Mouse (Mus musculus): ENCODE measurements around the gene Olfr470.
"Not testable (repeated sequence)": the region's sequence is repeated elsewhere in the genome, so short reads cannot be mapped to it uniquely, and the experiment has no call there.

Olfr470 gene

DNA sequence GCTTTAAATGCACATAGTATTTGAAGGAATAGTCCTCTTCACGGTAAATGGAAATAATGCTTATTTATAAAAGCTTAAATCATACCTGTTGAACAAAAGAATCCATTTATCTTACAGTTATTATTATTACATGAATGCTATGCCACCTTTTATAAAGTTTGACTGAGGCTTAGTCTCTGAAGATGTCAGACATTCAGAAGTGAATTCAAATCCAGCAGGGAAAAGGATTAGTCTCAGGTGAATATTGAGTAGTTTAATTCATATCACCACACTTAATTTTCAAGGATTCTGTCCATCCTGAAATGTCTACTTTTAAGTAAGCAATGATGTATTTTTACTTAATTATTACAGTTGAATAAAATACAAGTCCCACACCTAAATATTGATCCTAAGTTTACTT is at the start of gene Olfr470:
Gene Olfr470, minus strand, starts transcription at position 101 of the 400 bp plus-strand sequence.
- DNase-seq = not testable (repeated sequence)

DNA sequence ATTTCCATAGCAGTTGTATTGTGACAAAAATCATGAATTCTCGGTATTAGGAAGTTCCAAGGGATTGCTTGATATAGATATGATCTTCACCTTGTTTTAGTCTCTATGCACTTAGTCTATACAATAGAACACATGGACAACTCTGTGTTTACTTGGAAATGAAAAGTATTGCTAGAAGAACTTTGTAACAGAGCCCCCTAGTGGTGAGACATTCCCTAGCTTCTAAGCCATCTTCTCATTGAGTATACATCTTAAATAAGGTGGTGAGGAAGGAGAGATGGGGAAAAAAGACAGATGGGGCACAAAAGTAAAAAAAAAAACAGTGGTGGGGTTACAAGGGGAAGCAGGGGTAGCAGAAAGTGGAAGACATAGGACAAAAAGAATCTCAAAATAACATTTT is 5.6 kb downstream of the Olfr470 start:
- no peak for DNase-seq

DNA sequence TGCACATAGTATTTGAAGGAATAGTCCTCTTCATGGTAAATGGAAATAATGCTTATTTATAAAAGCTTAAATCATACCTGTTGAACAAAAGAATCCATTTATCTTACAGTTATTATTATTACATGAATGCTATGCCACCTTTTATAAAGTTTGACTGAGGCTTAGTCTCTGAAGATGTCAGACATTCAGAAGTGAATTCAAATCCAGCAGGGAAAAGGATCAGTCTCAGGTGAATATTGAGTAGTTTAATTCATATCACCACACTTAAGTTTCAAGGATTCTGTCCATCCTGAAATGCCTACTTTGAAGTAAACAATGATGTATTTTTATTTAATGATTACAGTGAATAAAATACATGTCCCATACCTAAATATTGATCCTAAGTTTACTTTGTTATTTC is 21.8 kb downstream of the Olfr470 start, which contains the start of gene Olfr469:
Gene Olfr469, minus strand, starts transcription at position 101 of the 400 bp plus-strand sequence.
- DNase-seq = not testable (repeated sequence)

DNA sequence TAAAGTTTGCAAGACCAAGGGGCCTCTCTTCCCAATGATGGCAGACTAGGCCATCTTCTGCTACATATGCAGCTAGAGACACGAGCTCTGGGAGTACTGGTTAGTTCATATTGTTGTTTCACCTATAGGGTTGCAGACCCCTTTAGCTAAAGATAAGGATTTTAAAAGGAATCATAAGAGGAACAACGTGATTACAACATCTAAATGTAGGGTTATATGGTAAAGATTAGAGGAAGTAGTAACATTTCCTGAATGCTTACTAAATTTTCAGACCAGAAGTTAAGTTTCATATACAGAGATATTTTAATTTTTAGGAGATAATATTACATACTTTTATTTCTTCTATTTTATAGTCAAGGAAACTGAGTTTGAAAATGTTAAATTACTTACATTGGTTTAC is 23.4 kb downstream of the Olfr470 start:
- DNase-seq = not testable (repeated sequence)

DNA sequence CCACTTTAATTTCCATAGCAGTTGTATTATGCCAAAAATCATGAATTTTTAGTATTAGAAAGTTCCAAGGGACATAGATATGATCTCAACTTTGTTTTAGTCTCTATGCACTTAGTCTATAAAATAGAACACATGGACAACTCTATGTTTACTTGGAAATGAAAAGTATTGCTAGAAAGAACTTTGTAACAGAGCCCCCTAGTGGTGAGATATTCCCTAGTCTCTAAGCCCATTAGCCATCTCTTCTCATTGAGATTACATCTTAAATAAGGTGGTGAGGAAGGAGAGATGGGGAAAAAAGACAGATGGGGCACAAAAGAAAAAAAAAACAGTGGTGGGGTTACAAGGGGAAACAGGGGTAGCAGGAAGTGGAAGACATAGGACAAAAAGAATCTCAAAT is 27.8 kb downstream of the Olfr470 start:
- no peak for DNase-seq

DNA sequence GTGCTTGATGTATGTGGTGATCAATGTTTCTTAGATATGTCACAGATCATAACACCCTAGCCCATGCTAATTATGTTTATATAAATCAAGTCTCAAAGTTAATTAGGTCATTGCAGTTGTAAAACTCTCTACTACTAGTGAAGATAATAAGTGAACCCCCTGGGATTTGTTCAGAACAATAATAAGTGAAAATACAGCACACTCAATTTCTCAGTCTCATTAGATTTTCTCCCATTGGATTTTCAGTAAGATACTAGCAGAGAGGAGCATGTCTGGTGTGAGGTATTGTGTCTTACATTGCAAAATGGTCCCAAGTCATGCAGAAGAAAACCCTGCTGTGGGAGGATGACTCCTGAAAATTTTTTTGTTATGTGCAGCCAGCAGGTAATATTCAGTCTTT is 35.3 kb downstream of the Olfr470 start, which contains the start of gene Olfr467:
Gene Olfr467, plus strand, starts transcription at position 301 of the 400 bp plus-strand sequence.
- DNase-seq = no peak

DNA sequence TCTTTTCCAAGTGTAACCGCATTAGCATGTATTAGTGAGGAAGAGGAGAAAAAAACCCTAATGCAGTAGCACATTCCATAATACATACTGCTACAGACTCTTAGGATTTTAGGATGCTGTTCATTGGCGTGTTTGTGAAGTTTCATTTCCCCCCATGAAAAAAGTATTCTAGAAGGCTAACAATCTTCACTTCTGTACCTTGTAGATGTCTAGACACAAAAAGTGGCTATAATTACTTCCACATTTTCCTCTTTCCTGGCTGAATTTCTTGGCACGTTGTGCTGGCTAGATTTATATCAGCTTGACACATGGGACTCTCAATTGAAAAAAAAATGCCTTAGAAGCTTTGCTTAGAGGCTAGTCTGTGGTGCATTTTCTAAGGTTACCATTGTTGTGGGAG is 45.2 kb downstream of the Olfr470 start:
- no peak for DNase-seq

DNA sequence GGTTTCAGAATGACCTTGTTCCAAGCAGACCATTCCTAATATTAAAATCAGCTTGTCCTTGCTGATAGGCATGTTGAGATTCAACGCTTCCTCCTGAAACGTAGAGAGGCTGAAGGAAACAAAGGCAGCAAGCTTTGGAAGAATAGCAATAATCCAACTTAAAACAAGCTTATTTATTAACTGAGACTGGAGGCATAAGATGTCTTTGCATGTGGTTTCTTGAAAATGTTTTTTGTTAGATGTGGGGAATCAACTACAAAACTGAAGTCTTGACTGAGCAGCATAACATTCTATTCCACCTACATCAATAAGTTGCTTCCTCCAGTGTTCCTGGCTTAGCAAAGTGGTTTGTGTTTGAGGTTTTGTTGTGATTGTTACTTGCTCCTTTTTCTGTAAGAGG is 46.2 kb downstream of the Olfr470 start, which contains the start of gene Ovch2:
Gene Ovch2, minus strand, starts transcription at position 101 of the 400 bp plus-strand sequence.
- DNase-seq = no peak

DNA sequence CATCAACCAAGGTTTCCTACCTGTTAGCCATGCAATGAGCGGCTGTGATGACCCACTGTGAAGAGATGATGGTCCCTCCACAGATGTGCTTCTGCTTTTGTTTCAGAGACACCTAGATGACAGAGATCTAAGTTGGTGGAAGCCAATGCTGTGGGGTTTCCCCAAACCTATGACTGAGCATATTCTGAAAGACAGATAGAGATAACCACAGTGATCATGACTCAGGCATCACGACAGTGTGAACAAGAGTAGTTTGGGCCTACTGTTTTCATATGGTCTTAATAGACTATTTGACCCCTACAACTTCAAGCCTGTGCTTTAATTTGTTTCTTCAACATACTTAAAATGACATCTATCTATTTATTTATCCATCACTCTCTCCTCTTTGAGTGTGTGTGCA is 50.8 kb downstream of the Olfr470 start:
- DNase-seq = no peak

Data from spleen, adult 18-20 months (tissue).